Mouse (Mus musculus): ENCODE measurements around the gene Gclm. TPM values are rescaled to one million over a fixed set of nuclear protein-coding genes. Genes with fewer than 3 reads are reported as not detected.
A peak's percentile ranks its signal among the peaks of the same experiment; 100 is the strongest.

Gclm gene
- polyA plus RNA-seq, 1 experiment = 23.2 TPM

- Histone ChIP-seq H3K36me3 (ENCODE audit: control insufficient read depth, insufficient read depth) (peaks cover 16% of the 10 kb centered on the region), H3K4me3 (peak overlapping the region; percentile 94), H3K79me2 (ENCODE audit: control insufficient read depth, insufficient read depth) (peaks cover 36% of the 10 kb centered on the region), H3K27me3 (ENCODE audit: control insufficient read depth, insufficient read depth, insufficient read length) (no peaks in the 10 kb centered on the region), H3K4me2 (ENCODE audit: low read depth) (peak overlapping the region; percentile 74), H3ac (ENCODE audit: control insufficient read depth, insufficient read length) (peak overlapping the region; percentile 4)
- peak; percentile 17 for TF ChIP-seq POLR2A (IDR thresholded peaks at IDR 0.05; ENCODE audit: insufficient read length, low read depth)
- no peak for TF ChIP-seq TCF3 (IDR thresholded peaks at IDR 0.05; ENCODE audit: insufficient read length, low read depth)
These were observed 28.3 kb downstream of the Gclm start for GRCm38 (mm10) chr3:122273407-122274240.

GRCm38 (mm10) chr3:122274241-122275024 lies 29.1 kb downstream of the Gclm start, which contains the start of gene Dnttip2:
TSS of gene Dnttip2 (plus strand) at chr3:122274388.
- Histone ChIP-seq H3K4me3 (peak within 1 kb of the TSS; percentile 94), H3K79me2 (ENCODE audit: control insufficient read depth, insufficient read depth) (peaks cover 36% of the 10 kb centered on the region), H3K36me3 (ENCODE audit: control insufficient read depth, insufficient read depth) (peaks cover 21% of the 10 kb centered on the region), H3K4me2 (ENCODE audit: low read depth) (peak within 1 kb of the TSS; percentile 79), H3K27me3 (ENCODE audit: control insufficient read depth, insufficient read depth, insufficient read length) (no peaks in the 10 kb centered on the region), H3ac (ENCODE audit: control insufficient read depth, insufficient read length) (peak within 1 kb of the TSS; percentile 4)
- peak; percentile 50 for TF ChIP-seq POLR2A (IDR thresholded peaks at IDR 0.05; ENCODE audit: insufficient read length, low read depth)
- peak; percentile 33 for TF ChIP-seq SRF (IDR thresholded peaks at IDR 0.05; ENCODE audit: control insufficient read depth, insufficient read length, low read depth)
- peak; percentile 65 for TF ChIP-seq POLR2AphosphoS2 (IDR thresholded peaks at IDR 0.05; ENCODE audit: insufficient read length, low read depth)
- TF ChIP-seq USF1 (IDR thresholded peaks at IDR 0.05; ENCODE audit: low read depth) = no peak
- TF ChIP-seq MYOG (IDR thresholded peaks at IDR 0.05; ENCODE audit: control insufficient read depth in 1 of 3, insufficient read depth in 1 of 3, insufficient read length in 2 of 3, low read depth in 2 of 3) = peak in 1 of 3 experiments; percentile 37

- Histone ChIP-seq H3K4me3 (peak overlapping the region; percentile 94), H3K27me3 (ENCODE audit: control insufficient read depth, insufficient read depth, insufficient read length) (no peaks in the 10 kb centered on the region), H3K36me3 (ENCODE audit: control insufficient read depth, insufficient read depth) (peaks cover 28% of the 10 kb centered on the region), H3K79me2 (ENCODE audit: control insufficient read depth, insufficient read depth) (peaks cover 36% of the 10 kb centered on the region), H3ac (ENCODE audit: control insufficient read depth, insufficient read length) (peak overlapping the region; percentile 4), H3K4me2 (ENCODE audit: low read depth) (peak overlapping the region; percentile 79)
- TF ChIP-seq MYOD1 (IDR thresholded peaks at IDR 0.05; ENCODE audit: control insufficient read depth in 1 of 3, insufficient read length in 2 of 3, low read depth in 2 of 3) = no peak
- TF ChIP-seq SRF (IDR thresholded peaks at IDR 0.05; ENCODE audit: control insufficient read depth, insufficient read length, low read depth) = no peak
- TF ChIP-seq POLR2A (IDR thresholded peaks at IDR 0.05; ENCODE audit: insufficient read length, low read depth) = no peak
- TF ChIP-seq CEBPB (IDR thresholded peaks at IDR 0.05; ENCODE audit: insufficient read depth, poor library complexity, severe bottlenecking) = no peak
- TF ChIP-seq REST (IDR thresholded peaks at IDR 0.05; ENCODE audit: insufficient read depth, insufficient read length) = no peak
- no peak for TF ChIP-seq MAX (IDR thresholded peaks at IDR 0.05; ENCODE audit: low read depth)
- TF ChIP-seq MYOG (IDR thresholded peaks at IDR 0.05; ENCODE audit: control insufficient read depth in 1 of 3, insufficient read depth in 1 of 3, insufficient read length in 2 of 3, low read depth in 2 of 3) = no peak
- no peak for TF ChIP-seq USF1 (IDR thresholded peaks at IDR 0.05; ENCODE audit: low read depth)
- no peak for TF ChIP-seq POLR2AphosphoS2 (IDR thresholded peaks at IDR 0.05; ENCODE audit: insufficient read length, low read depth)
- no peak for TF ChIP-seq TCF12 (IDR thresholded peaks at IDR 0.05; ENCODE audit: insufficient read depth, poor library complexity, severe bottlenecking)
These were observed 29.8 kb downstream of the Gclm start for GRCm38 (mm10) chr3:122275111-122275510.

- TF ChIP-seq CEBPB (IDR thresholded peaks at IDR 0.05; ENCODE audit: insufficient read depth, poor library complexity, severe bottlenecking) (no peak), POLR2AphosphoS2 (IDR thresholded peaks at IDR 0.05; ENCODE audit: insufficient read length, low read depth) (no peak), MYOD1 (IDR thresholded peaks at IDR 0.05; ENCODE audit: control insufficient read depth in 1 of 3, insufficient read length in 2 of 3, low read depth in 2 of 3) (no peak), POLR2A (IDR thresholded peaks at IDR 0.05; ENCODE audit: insufficient read length, low read depth) (no peak), TCF3 (IDR thresholded peaks at IDR 0.05; ENCODE audit: insufficient read length, low read depth) (no peak), MAX (IDR thresholded peaks at IDR 0.05; ENCODE audit: low read depth) (no peak), SRF (IDR thresholded peaks at IDR 0.05; ENCODE audit: control insufficient read depth, insufficient read length, low read depth) (no peak), USF1 (IDR thresholded peaks at IDR 0.05; ENCODE audit: low read depth) (no peak), MYOG (IDR thresholded peaks at IDR 0.05; ENCODE audit: control insufficient read depth in 1 of 3, insufficient read depth in 1 of 3, insufficient read length in 2 of 3, low read depth in 2 of 3) (no peak), TCF12 (IDR thresholded peaks at IDR 0.05; ENCODE audit: insufficient read depth, poor library complexity, severe bottlenecking) (no peak)
- Histone ChIP-seq H3ac (ENCODE audit: control insufficient read depth, insufficient read length) (no peak overlapping the region), H3K4me3 (no peak overlapping the region), H3K4me2 (ENCODE audit: low read depth) (no peak overlapping the region), H3K27me3 (ENCODE audit: control insufficient read depth, insufficient read depth, insufficient read length) (no peaks in the 10 kb centered on the region), H3K79me2 (ENCODE audit: control insufficient read depth, insufficient read depth) (no peaks in the 10 kb centered on the region), H3K36me3 (ENCODE audit: control insufficient read depth, insufficient read depth) (peaks cover 35% of the 10 kb centered on the region)
These were observed 41.8 kb downstream of the Gclm start for GRCm38 (mm10) chr3:122287195-122287594.

All from myocyte (in vitro differentiated cells).